Mouse (Mus musculus) cerebellum, adult 2 months (tissue): ENCODE results near the gene Atp6v1b1.

Source experiments
- CTCF ChIP-seq: fragments of 200-500 bp; IDR thresholded peaks from 2 replicates; pipeline ENCODE4 v1.5.1; 2011; ENCODE audit warnings: low read depth, mild to moderate bottlenecking, control low read depth, low read length, moderate library complexity, borderline replicate concordance; ENCODE audit not compliant: insufficient read depth
- POLR2A ChIP-seq: fragments of 200-500 bp; IDR thresholded peaks from 2 replicates; pipeline ENCODE4 v1.6.1; 2011; ENCODE audit warnings: low read length, control low read depth, borderline replicate concordance; ENCODE audit not compliant: insufficient read depth

GRCm38 (mm10) chr6:83699971-83700370 lies 42.8 kb upstream of the Atp6v1b1 start:
- TF ChIP-seq CTCF, result no peak
- TF ChIP-seq POLR2A, result no peak
